Mouse (Mus musculus) liver, postnatal 0 days (tissue): ENCODE data around the gene Mreg.

Experiments used
- CTCF ChIP-seq: sonication (generic); IDR thresholded peaks from 2 replicates; pipeline ENCODE4 v1.5.1; 2016; ENCODE audit warnings: antibody characterized with exemption, low read depth
- EP300 ChIP-seq: IDR thresholded peaks from 2 replicates; pipeline ENCODE4 v1.6.1; 2016; ENCODE audit warnings: antibody characterized with exemption, low read depth, mild to moderate bottlenecking

GRCm38 (mm10) chr1:72254545-72255061 is 42.5 kb upstream of the Mreg start:
- TF ChIP-seq CTCF (peak; percentile 33; the same call in 1 of the 2 replicates), EP300 (no peak)
